Mouse (Mus musculus) frontal cortex, postnatal 14 days (tissue): ENCODE measurements at regions not wholly inside any gene's neighbourhood (a gene's known extent, or its start where the extent isn't known, plus 50 kb on each side); places are given as distances from the start of the nearest gene placed in this dataset.
A peak's percentile ranks its signal among the peaks of the same experiment; 100 is the strongest.

ENCODE experiments used
- DNase-seq, 2 experiments: peaks; one replicate each; pipeline ENCODE4 v3.0.0; 2022; ENCODE audit warnings: low spot score in 2 of 2

DNA sequence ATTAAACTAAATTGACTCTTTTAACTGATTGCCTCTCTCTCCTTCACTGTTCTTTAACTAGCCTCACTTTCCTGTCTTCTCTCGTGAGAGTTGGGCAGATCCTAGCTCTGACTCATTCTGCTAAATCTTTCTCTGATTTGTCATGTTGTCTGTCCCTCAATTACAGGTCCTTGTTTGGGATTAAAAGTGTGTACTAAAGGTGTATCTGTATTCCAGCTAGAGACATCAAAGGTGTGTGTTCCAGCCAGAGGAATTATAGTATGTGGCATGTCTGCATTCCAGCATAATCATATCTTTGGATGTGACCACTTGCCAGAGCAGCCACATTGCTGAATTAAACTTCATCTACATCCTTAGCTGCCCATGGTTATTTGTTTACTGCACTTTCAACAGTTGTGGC is 167.5 kb upstream of the Fam83b start:
- DNase-seq: no peak

DNA sequence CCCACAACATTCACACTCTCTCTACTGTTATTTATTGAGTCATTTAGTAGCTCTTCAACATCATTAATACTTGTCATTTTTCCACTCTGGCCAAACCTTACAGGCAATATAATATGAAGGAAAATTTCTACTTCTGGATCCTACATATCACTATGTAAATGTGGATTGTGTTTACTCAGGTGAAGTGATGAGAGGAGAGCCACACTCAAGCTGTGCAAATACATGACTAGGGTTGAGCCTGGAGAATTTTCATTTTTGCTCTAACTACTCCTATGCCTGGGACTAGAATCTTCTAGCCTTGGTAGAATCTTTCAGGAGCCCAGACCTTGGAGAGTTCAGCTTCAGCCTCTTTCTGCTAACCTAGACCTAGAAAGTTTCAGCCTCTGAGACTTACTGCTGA is 166.9 kb upstream of the Fam83b start:
- no peak for DNase-seq

GRCm38 (mm10) chr9:76722881-76723280 is 156.0 kb upstream of the Fam83b start:
- DNase-seq: no peak

- no peak for DNase-seq
Measured at GRCm38 (mm10) chr9:76715852-76716251, 148.9 kb upstream of the Fam83b start.

- DNase-seq: no peak
Measured at GRCm38 (mm10) chr9:76706451-76706850, 139.5 kb upstream of the Fam83b start.

- no peak for DNase-seq
Measured at GRCm38 (mm10) chr9:76705786-76706185, 138.9 kb upstream of the Fam83b start.

DNA sequence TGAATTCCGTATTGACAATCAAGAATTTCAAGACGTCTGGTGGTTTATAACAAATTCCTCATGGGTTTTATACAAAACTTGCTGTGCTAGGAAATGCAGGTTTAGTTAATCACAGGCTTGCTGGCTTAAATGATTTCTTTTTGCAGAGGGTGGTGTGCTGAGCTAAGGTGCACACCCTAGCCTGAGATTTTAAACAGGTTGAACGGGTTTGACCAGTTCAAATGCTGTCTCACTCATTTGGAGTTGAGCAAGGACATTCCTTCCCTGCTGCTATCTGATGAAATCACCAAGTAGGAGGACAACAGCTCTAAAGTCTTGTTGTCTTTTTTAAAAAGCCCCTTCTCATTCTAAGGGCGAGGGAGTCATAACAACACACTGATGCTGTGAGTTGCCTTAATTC is 128.6 kb upstream of the Fam83b start:
- DNase-seq: no peak

DNA sequence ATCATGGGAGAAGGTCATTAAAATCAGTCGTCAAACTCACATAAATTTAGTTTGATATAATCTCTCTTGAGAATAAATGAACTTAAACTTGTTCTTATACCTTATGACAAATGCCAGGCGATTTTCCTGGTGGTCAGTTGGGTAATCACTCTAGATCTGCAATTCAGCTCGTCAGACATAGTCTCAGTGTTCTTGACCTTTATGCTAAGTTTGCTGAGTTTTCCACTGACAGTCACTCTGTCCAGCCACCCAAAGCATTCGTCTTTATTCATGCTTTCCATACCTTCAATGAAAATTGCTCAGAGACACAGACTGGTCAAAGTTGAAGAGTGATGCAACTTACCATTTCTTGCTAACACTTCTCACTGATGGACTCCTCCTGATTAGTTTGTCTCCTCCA is 126.1 kb upstream of the Fam83b start:
- no peak for DNase-seq

DNA sequence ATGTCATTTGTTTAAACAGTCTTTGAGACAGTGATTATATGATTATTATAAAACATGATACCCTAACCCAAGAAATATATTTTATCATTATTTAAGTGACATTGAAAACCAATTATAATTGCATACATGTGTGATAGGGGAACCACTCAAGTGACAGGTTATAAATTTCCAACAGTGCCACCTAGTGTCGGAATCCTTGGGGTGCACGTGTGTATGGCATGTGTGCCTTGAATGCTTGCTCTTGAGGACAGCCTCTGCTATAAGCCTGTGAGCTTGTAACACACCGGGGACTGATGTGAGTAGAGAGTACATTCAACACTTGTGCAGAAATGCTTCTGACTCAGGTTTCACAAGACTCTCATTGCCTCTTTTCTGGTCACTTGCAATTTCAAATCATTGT is 93.9 kb upstream of the Fam83b start:
- peak; percentile 27 to 40 for DNase-seq

GRCm38 (mm10) chr9:76659798-76660197 is 92.9 kb upstream of the Fam83b start:
- no peak for DNase-seq

- DNase-seq: no peak
Measured at GRCm38 (mm10) chr9:76653311-76653710, 86.4 kb upstream of the Fam83b start.

DNA sequence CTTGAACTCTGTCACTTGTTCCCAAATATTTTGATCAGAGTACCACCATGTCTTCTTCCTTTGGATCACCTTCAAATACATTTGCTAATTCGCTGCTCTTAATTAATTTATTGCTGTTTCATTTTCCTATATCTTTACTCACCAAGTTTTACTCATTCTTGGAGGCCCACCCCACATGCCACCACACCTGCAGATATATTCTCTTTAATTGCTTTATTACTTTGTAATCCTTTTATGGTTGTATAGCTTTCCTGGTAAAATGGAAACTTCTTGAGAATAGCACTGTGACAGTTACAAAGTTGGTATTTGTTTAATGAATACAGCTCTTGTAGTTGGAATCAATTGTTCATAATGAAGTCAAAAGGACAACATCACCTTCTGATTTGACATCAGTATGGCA is 82.6 kb upstream of the Fam83b start:
- DNase-seq: no peak

DNA sequence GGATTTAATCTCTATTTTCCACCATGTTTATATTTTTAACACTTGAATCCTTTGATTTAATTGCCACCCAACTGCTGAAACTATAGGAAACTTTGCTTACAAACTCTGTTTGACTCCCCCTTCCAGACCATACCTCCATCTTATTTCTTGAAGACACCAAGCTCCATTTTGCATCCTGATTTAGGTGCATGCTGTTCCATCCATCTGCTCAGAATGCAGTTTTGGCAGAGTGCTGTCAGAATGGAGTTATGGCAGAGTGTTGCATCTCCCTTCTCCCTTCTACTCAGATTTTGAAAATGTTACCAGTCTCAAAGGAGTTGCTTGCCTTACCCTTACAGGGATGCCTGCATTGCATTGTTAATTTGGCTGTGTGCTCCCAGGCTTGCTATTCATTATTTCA is 79.5 kb upstream of the Fam83b start:
- no peak for DNase-seq
